8 mouse cellular contexts compared by ENCODE assay signal in the genomic region with DNA sequence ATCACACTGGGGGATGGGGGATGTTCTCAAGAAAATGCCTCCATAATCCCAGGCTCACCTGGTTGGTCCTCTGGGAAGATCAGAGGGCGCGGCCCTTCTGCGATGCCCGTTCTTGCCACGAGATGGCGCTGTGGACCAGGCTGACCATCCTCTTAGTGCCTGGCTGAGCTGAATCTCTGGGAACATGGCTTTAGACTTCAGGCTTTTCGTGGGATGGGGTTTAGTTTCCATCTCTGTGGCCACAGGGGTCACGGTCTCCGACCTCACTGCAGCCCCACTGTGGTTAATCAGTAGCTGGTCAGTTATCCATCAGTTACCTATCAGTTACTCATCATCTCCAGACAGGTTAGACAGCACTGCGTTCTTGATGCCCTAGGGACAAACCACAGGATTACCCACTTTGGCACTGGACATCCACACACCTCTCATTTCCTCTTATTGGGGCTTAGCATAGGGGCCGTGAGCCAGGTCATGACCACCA.
A peak's percentile ranks its signal among the peaks of the same experiment; 100 is the strongest.
DNase-seq lines count a peak whose midpoint lies in the region; ATAC-seq and TF ChIP-seq lines count a peak whose summit lies in the region.

No protein-coding gene starts in this region.

- no peaks in the 10 kb centered on the region for H3K27me3 ChIP-seq in Patski
- peaks cover 25% of the 10 kb centered on the region; the same call in 1 of the 2 replicates for H3K27me3 ChIP-seq in hindbrain, embryonic 12.5 days

- H3K27ac ChIP-seq in hindbrain, embryonic 12.5 days, result no peak overlapping the region

- H3K9ac ChIP-seq in hindbrain, embryonic 12.5 days, result no peak overlapping the region

- POLR2A ChIA-PET in Patski (lab: Charles Lee), result no interaction called here

- ATAC-seq in Patski, result peak; percentile 72
- peak; percentile 38; the same call in 1 of the 2 replicates for ATAC-seq in hindbrain, embryonic 12.5 days (ENCODE audit: low FRiP score)

- H3K4me1 ChIP-seq in hindbrain, embryonic 12.5 days, result peaks cover 25% of the 10 kb centered on the region

- 8% methylated on average over 11 of the region's 11 CpGs for WGBS in hindbrain, embryonic 12.5 days

- H3K4me2 ChIP-seq in hindbrain, embryonic 12.5 days (replicated peaks), result no peak overlapping the region

- CTCF ChIA-PET in Patski (lab: Charles Lee), result interaction anchor here (0.8 to 3.4 kb wide), 11 partner anchors 20 to 822 kb away, joined by 3 to 18 read pairs (median 4); no protein-coding TSS in a partner anchor

- TF ChIP-seq CTCF in Patski (IDR thresholded peaks at IDR 0.05), result peak; percentile 95

- DNase-seq in Patski (ENCODE audit: low read depth, low spot score), result peak; percentile 97
- DNase-seq in cerebellum, adult 8-10 months, result peak; percentile 69
- DNase-seq in forelimb bud, embryonic 11.5 days (ENCODE audit: low read depth, low spot score), result peak; percentile 81
- peak; percentile 79 to 95 for DNase-seq in layer of hippocampus, postnatal 25 days (ENCODE audit: extremely low spot score in 1 of 2, low spot score in 1 of 2)
- peak; percentile 84 for DNase-seq in lung, postnatal 10 days
- peak; percentile 78 for DNase-seq in retina, postnatal 1 day
- DNase-seq in urinary bladder, postnatal 10 days (ENCODE audit: low spot score), result peak; percentile 59

- no peak overlapping the region for H3K4me3 ChIP-seq in hindbrain, embryonic 12.5 days

- in situ Hi-C loops in Patski (cut with MboI; ENCODE audit: low pct_unique_long_range_greater_than_20kb), result loop anchor here (5.0 to 10.0 kb wide), 3 partner anchors 371 to 823 kb away; no protein-coding TSS in a partner anchor

- no peaks in the 10 kb centered on the region for H3K36me3 ChIP-seq in hindbrain, embryonic 12.5 days

- no peaks in the 10 kb centered on the region for H3K9me3 ChIP-seq in hindbrain, embryonic 12.5 days (replicated peaks)
